Mouse (Mus musculus): ENCODE results near the gene Fgf7.

Gene Fgf7

GRCm38 (mm10) chr2:126034379-126035005 is at the start of gene Fgf7:
Gene Fgf7 (plus strand): TSS chr2:126034658.
- no peaks in the 10 kb centered on the region for H3K9me3 ChIP-seq (ENCODE audit: low read length)
- TF ChIP-seq CTCF (conservative IDR thresholded peaks at IDR 0.05; ENCODE audit: low read length) (no peak), NANOG (IDR thresholded peaks at IDR 0.05; ENCODE audit: borderline replicate concordance, low read length) (no peak), POU5F1 (IDR thresholded peaks at IDR 0.05; ENCODE audit: borderline replicate concordance, low read length) (no peak)
- no peaks in the 10 kb centered on the region for H3K27me3 ChIP-seq (ENCODE audit: insufficient read depth, low read length)
- no peak within 1 kb of the TSS for H3K4me3 ChIP-seq (replicated peaks; ENCODE audit: low read length)
- H3K36me3 ChIP-seq (ENCODE audit: insufficient read depth, low read length) = no peaks in the 10 kb centered on the region
- no peaks in the 10 kb centered on the region for H3K4me1 ChIP-seq (replicated peaks; ENCODE audit: low read depth, low read length)

GRCm38 (mm10) chr2:126002291-126002690 is 32.2 kb upstream of the Fgf7 start:
- no peaks in the 10 kb centered on the region for H3K9me3 ChIP-seq (ENCODE audit: low read length)
- TF ChIP-seq NANOG (IDR thresholded peaks at IDR 0.05; ENCODE audit: borderline replicate concordance, low read length) = no peak
- TF ChIP-seq POU5F1 (IDR thresholded peaks at IDR 0.05; ENCODE audit: borderline replicate concordance, low read length) = no peak
- no peaks in the 10 kb centered on the region for H3K4me1 ChIP-seq (replicated peaks; ENCODE audit: low read depth, low read length)
- H3K27me3 ChIP-seq (ENCODE audit: insufficient read depth, low read length) = no peaks in the 10 kb centered on the region
- H3K36me3 ChIP-seq (ENCODE audit: insufficient read depth, low read length) = no peaks in the 10 kb centered on the region
- no peak overlapping the region for H3K4me3 ChIP-seq (replicated peaks; ENCODE audit: low read length)

GRCm38 (mm10) chr2:126006088-126006487 is 28.4 kb upstream of the Fgf7 start:
- Histone ChIP-seq H3K27me3 (ENCODE audit: insufficient read depth, low read length) (no peaks in the 10 kb centered on the region), H3K4me3 (replicated peaks; ENCODE audit: low read length) (no peak overlapping the region), H3K4me1 (replicated peaks; ENCODE audit: low read depth, low read length) (no peaks in the 10 kb centered on the region), H3K9me3 (ENCODE audit: low read length) (no peaks in the 10 kb centered on the region), H3K36me3 (ENCODE audit: insufficient read depth, low read length) (no peaks in the 10 kb centered on the region)
- TF ChIP-seq CTCF (conservative IDR thresholded peaks at IDR 0.05; ENCODE audit: low read length) (no peak), POU5F1 (IDR thresholded peaks at IDR 0.05; ENCODE audit: borderline replicate concordance, low read length) (no peak), NANOG (IDR thresholded peaks at IDR 0.05; ENCODE audit: borderline replicate concordance, low read length) (no peak)

DNA sequence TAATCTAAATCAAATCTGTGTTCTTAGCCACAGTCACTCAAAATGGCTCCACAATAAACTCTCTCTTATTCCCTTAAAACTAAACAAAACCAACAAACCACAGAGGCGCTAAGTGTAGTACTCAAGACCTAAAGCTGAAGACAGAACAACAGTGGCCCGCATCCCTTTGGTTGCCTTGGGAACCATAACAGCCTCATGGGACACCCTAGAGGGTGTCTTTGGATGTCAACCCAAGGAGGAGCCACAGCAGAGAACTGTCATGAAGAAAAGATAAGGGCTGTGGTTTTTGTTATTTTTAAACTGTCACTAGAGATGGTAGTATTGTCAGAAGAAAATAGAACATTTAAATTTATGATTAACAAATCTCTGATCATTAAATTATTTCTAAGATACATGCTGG is 27.7 kb upstream of the Fgf7 start:
- TF ChIP-seq NANOG (IDR thresholded peaks at IDR 0.05; ENCODE audit: borderline replicate concordance, low read length) = no peak
- no peak for TF ChIP-seq POU5F1 (IDR thresholded peaks at IDR 0.05; ENCODE audit: borderline replicate concordance, low read length)
- TF ChIP-seq CTCF (conservative IDR thresholded peaks at IDR 0.05; ENCODE audit: low read length) = no peak
- H3K36me3 ChIP-seq (ENCODE audit: insufficient read depth, low read length) = no peaks in the 10 kb centered on the region
- H3K27me3 ChIP-seq (ENCODE audit: insufficient read depth, low read length) = no peaks in the 10 kb centered on the region
- H3K9me3 ChIP-seq (ENCODE audit: low read length) = no peaks in the 10 kb centered on the region; the same call in 1 of the 2 replicates
- no peak overlapping the region for H3K4me3 ChIP-seq (replicated peaks; ENCODE audit: low read length)
- no peaks in the 10 kb centered on the region for H3K4me1 ChIP-seq (replicated peaks; ENCODE audit: low read depth, low read length)

DNA sequence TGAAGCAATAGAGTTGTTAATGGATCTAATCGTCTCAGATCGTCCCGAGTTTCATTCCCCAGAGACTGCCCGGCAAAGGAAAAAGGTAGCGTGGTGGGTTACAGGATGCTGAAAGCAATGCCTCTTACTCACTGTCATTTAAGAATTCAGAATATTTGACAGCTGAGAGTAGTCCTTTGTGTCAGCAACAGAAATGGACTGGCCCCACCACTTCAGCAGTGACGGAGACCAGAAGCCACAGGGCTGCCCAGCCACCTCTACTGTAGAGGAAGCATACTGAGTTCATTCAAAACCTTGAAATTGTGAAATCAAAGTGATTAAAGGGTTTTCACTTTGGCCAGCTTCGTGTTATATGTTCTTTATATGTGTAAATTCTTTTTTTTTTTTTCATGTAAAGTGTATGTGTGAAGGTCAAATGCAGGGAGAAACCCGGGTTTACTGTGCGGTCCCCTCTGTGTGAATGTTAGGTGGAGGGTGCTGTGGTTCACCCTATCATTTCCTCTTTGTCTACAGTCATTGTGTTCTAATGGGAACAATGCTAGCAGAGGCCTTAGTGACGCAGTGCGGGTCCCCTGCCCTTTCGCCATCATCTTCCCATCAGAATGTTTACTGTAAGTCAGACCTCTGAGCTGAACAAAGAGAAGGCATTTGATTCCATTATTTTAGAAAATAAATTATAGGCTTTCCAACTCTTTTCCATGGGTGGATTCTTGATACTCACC is 19.3 kb upstream of the Fgf7 start:
- Histone ChIP-seq H3K27me3 (ENCODE audit: insufficient read depth, low read length) (no peaks in the 10 kb centered on the region), H3K4me3 (replicated peaks; ENCODE audit: low read length) (no peak overlapping the region), H3K36me3 (ENCODE audit: insufficient read depth, low read length) (no peaks in the 10 kb centered on the region), H3K4me1 (replicated peaks; ENCODE audit: low read depth, low read length) (no peaks in the 10 kb centered on the region), H3K9me3 (ENCODE audit: low read length) (peaks cover 12% of the 10 kb centered on the region)
- TF ChIP-seq POU5F1 (IDR thresholded peaks at IDR 0.05; ENCODE audit: borderline replicate concordance, low read length) (no peak), NANOG (IDR thresholded peaks at IDR 0.05; ENCODE audit: borderline replicate concordance, low read length) (no peak), CTCF (conservative IDR thresholded peaks at IDR 0.05; ENCODE audit: low read length) (no peak)

GRCm38 (mm10) chr2:126015763-126016473 is 18.5 kb upstream of the Fgf7 start:
- Histone ChIP-seq H3K27me3 (ENCODE audit: insufficient read depth, low read length) (no peaks in the 10 kb centered on the region), H3K4me1 (replicated peaks; ENCODE audit: low read depth, low read length) (no peaks in the 10 kb centered on the region), H3K36me3 (ENCODE audit: insufficient read depth, low read length) (no peaks in the 10 kb centered on the region), H3K9me3 (ENCODE audit: low read length) (peaks cover 12% of the 10 kb centered on the region), H3K4me3 (replicated peaks; ENCODE audit: low read length) (no peak overlapping the region)
- no peak for TF ChIP-seq POU5F1 (IDR thresholded peaks at IDR 0.05; ENCODE audit: borderline replicate concordance, low read length)
- no peak for TF ChIP-seq CTCF (conservative IDR thresholded peaks at IDR 0.05; ENCODE audit: low read length)
- TF ChIP-seq NANOG (IDR thresholded peaks at IDR 0.05; ENCODE audit: borderline replicate concordance, low read length) = no peak

- TF ChIP-seq CTCF (conservative IDR thresholded peaks at IDR 0.05; ENCODE audit: low read length) (no peak), POU5F1 (IDR thresholded peaks at IDR 0.05; ENCODE audit: borderline replicate concordance, low read length) (no peak), NANOG (IDR thresholded peaks at IDR 0.05; ENCODE audit: borderline replicate concordance, low read length) (no peak)
- Histone ChIP-seq H3K9me3 (ENCODE audit: low read length) (no peaks in the 10 kb centered on the region), H3K4me1 (replicated peaks; ENCODE audit: low read depth, low read length) (no peaks in the 10 kb centered on the region)
Measured at GRCm38 (mm10) chr2:126031186-126031900, 3.1 kb upstream of the Fgf7 start.

More at GRCm38 (mm10) chr2:126031186-126031900, 3.1 kb upstream of the Fgf7 start:
- Histone ChIP-seq H3K27me3 (ENCODE audit: insufficient read depth, low read length) (no peaks in the 10 kb centered on the region), H3K36me3 (ENCODE audit: insufficient read depth, low read length) (no peaks in the 10 kb centered on the region), H3K4me3 (replicated peaks; ENCODE audit: low read length) (no peak overlapping the region)

Data from E14TG2a.4 (cell line).